Mouse (Mus musculus) heart, embryonic 11.5 days (tissue): ENCODE results near the gene Chga. TPM values are rescaled to one million over a fixed set of nuclear protein-coding genes. Genes with fewer than 3 reads are reported as not detected.

ENCODE experiments used
- ATAC-seq: fragments of 200-750 bp; cut with Nextera tagmentation; replicated peaks from 2 replicates; pipeline ENCODE4 v1.8.0; 2017; ENCODE audit warnings: moderate library complexity; ENCODE audit not compliant: insufficient number of reproducible peaks, low FRiP score, low TSS enrichment
- H3K27ac ChIP-seq: fragments of 300-500 bp; sonication (generic); 2 replicates; pipeline ENCODE4 v1.5.1; 2014; ENCODE audit warnings: mild to moderate bottlenecking, low read depth, low read length
- H3K27me3 ChIP-seq: fragments of 300-500 bp; sonication (generic); 2 replicates; pipeline ENCODE4 v1.6.1; 2014; ENCODE audit warnings: mild to moderate bottlenecking, low read length, mixed read lengths; ENCODE audit not compliant: control insufficient read depth, insufficient read depth
- H3K36me3 ChIP-seq: fragments of 300-500 bp; sonication (generic); 2 replicates; pipeline ENCODE4 v1.6.1; 2014; ENCODE audit warnings: mild to moderate bottlenecking, low read length, moderate library complexity, mixed read lengths; ENCODE audit not compliant: control insufficient read depth, insufficient read depth
- H3K4me1 ChIP-seq: fragments of 300-500 bp; sonication (generic); 2 replicates; pipeline ENCODE4 v1.6.1; 2014; ENCODE audit warnings: low read length; ENCODE audit not compliant: control insufficient read depth, insufficient read depth
- H3K4me2 ChIP-seq: fragments of 300-500 bp; sonication (generic); 2 replicates; pipeline ENCODE4 v1.6.1; 2014; ENCODE audit warnings: mild to moderate bottlenecking, moderate library complexity
- H3K4me3 ChIP-seq: fragments of 300-500 bp; sonication (generic); 2 replicates; pipeline ENCODE4 v1.5.1; 2014; ENCODE audit warnings: low read depth, low read length
- H3K9ac ChIP-seq: fragments of 300-500 bp; sonication (generic); 2 replicates; pipeline ENCODE4 v1.6.1; 2014; ENCODE audit warnings: mild to moderate bottlenecking, low read depth, low read length, moderate library complexity
- H3K9me3 ChIP-seq: fragments of 300-500 bp; sonication (generic); replicated peaks from 2 replicates; pipeline ENCODE4 v1.6.1; 2016; ENCODE audit warnings: low read length; ENCODE audit not compliant: control insufficient read depth
- WGBS: fragments of 180-500 bp; shearing (Covaris S2); extraction: QIAGEN DNeasy Blood & Tissue Kit; methylation state at CpG from one replicate; pipeline ENCODE4 v1.1.7; 2014; ENCODE audit not compliant: insufficient replicate concordance; 5-methylcytosine and 5-hydroxymethylcytosine counted together
- polyA plus RNA-seq: library from polyadenylated mRNA; unstranded; fragments of >200 nt; fragmentation: Nextera tagmentation; extraction: Ambion mirVana; gene quantifications from 2 replicates; pipeline ENCODE4 v1.2.1, GENCODE M21; 2014

Chga gene
- polyA plus RNA-seq, 1 experiment from 2014 or later, result 0.27 TPM

DNA sequence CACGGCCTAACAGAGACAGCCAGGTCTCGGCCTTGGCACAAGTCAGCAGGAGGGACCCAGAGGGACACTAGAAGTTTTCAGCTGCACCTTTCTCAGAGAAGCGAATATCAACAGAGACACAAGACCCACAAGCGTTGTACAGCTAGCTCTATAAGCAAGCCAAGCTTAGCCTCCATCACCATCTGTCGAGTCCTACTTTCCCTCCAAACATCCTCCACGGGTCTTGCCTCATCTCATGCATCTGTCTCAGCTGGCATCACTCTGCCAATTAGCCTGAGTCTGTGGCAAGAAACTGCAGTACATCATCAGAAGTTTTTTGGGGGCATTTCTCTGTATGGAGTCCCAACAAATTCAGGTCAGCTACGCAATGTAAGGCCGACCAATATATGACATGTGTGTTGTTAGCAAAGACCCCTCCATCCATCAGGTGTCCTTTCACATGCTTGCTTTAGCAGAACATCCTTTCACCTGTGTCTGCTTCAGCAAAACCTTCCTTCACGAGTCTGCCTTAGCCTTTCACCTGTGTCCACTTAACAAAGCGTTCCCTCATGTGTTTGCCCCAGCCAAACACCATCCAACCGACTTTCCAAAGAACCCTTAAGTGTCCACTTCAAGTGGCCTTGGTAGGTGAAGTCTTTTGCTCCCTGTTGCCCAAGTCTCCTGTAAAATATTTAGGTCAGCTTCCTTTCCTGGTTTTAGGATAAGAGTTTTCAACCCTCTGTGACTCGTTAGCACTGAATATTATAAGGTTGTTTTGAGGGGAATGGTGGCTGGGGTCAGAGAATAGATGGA is 34.6 kb upstream of the Chga start:
- 77% methylated on average over 12 of the region's 12 CpGs for WGBS
- Histone ChIP-seq H3K27me3 (no peaks in the 10 kb centered on the region), H3K36me3 (no peaks in the 10 kb centered on the region), H3K4me3 (no peak overlapping the region), H3K4me1 (no peaks in the 10 kb centered on the region), H3K27ac (no peak overlapping the region), H3K4me2 (no peak overlapping the region), H3K9me3 (no peaks in the 10 kb centered on the region), H3K9ac (no peak overlapping the region)
- ATAC-seq, result no peak

DNA sequence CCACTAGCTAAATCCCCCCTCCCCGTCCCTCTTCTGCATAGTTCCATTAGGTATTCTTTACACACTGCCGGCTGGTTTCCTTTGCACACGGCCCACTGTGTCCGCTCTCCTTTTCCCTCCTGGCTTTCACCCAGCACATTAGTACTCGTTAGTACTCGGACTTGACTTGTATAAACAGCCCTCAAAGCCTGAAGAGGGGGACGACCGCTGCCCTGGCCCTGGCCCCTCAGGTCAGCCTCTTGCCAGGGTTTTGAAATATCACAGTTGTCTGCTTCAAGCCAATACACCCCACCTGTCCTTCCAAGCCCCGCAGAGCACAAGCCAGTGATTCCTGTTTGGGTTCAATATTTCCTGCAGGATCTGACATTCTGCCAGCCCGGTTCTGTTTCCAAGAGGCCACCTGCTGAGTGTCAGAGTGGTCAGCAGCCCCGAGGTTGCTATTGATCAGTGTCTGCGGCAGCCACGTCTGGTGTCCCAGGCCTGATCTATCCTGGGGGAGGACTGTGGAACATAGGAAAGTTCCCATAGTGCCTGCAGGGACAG is 32.9 kb upstream of the Chga start:
- WGBS, result 46% methylated on average over 13 of the region's 13 CpGs
- no peaks in the 10 kb centered on the region for H3K4me1 ChIP-seq
- H3K9me3 ChIP-seq, result no peaks in the 10 kb centered on the region
- no peak overlapping the region for H3K9ac ChIP-seq
- ATAC-seq, result no peak
- 0 out of 2 replicates have a peak, but pooled peaks cover 3% of the 10 kb centered on the region for H3K27me3 ChIP-seq
- H3K4me3 ChIP-seq, result no peak overlapping the region
- no peaks in the 10 kb centered on the region for H3K36me3 ChIP-seq
- H3K27ac ChIP-seq, result no peak overlapping the region
- H3K4me2 ChIP-seq, result no peak overlapping the region

DNA sequence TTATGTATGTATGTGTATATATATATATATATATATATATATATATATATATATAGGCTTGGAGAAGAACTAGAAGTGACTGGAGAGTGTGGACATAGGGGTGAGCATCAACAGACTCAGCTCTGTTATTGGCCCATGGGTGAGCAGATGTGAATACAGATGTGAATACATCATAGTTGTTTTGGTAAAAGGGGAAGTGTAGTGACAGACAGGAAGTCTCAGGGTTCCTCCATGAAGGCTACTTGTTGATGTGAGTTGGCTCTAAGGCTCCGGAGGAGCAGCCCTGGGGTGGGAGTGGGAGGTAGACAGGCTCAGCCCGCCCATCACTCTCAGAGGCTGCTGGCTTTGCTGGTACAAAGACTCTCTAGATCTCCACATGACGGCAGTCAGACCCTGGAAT is 30.6 kb upstream of the Chga start:
- 59% methylated on average over 3 of the region's 3 CpGs for WGBS
- 0 out of 2 replicates have a peak, but pooled peaks cover 3% of the 10 kb centered on the region for H3K27me3 ChIP-seq

DNA sequence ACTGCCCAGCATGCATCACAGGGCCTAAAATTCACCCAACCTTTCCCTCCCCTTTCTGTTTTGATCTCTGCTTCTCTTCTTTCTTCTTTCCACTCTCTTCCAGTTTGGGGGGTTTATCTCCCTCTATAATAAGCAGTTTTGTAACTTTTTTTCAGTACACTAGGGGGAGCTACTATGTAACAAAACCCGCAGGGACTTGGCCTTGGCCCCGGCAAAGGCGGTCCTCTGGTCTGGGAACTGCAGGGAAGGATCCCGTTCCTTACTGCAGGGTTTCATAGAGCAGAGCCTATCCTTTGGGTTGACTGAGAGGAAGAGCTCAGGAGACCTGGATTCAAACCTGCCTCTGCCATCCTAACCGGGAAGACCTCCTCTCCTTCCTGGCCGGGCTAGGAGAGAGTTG is 30.0 kb upstream of the Chga start:
- WGBS, result 15% methylated on average over 6 of the region's 6 CpGs
- Histone ChIP-seq H3K27me3 (0 out of 2 replicates have a peak, but pooled peaks cover 3% of the 10 kb centered on the region), H3K27ac (no peak overlapping the region), H3K4me1 (no peaks in the 10 kb centered on the region), H3K9ac (no peak overlapping the region), H3K4me3 (no peak overlapping the region), H3K36me3 (no peaks in the 10 kb centered on the region), H3K4me2 (no peak overlapping the region), H3K9me3 (no peaks in the 10 kb centered on the region)
- ATAC-seq, result no peak

More for the DNA sequence above, 30.6 kb upstream of the Chga start:
- H3K4me1 ChIP-seq, result no peaks in the 10 kb centered on the region
- H3K4me3 ChIP-seq, result no peak overlapping the region
- H3K9me3 ChIP-seq, result no peaks in the 10 kb centered on the region
- H3K9ac ChIP-seq, result no peak overlapping the region
- ATAC-seq, result no peak
- H3K27ac ChIP-seq, result no peak overlapping the region
- H3K4me2 ChIP-seq, result no peak overlapping the region
- H3K36me3 ChIP-seq, result no peaks in the 10 kb centered on the region

DNA sequence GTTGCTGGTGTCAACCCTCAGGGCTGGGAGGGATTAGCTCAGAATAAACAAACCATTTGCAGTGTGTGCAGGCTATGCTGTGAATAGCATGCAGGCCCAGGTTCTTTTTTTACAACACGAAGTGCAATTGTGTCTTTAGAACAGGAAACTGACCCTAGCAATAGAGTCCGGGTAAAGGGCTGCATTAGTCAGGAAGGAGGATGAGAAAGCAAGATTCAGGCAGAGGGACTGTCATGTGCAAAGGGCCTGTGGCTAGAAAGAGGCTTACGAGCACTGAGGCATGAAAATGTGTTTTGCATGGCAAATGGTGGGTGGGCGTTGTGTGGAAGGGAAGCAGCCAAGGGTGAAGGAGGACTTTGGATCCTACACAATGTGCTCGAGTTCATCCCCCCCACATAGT is 26.8 kb upstream of the Chga start:
- Histone ChIP-seq H3K27ac (no peak overlapping the region), H3K9me3 (no peaks in the 10 kb centered on the region), H3K36me3 (no peaks in the 10 kb centered on the region), H3K4me3 (no peak overlapping the region), H3K9ac (no peak overlapping the region), H3K4me1 (no peaks in the 10 kb centered on the region), H3K27me3 (0 out of 2 replicates have a peak, but pooled peaks cover 3% of the 10 kb centered on the region), H3K4me2 (no peak overlapping the region)
- 75% methylated on average over 5 of the region's 5 CpGs for WGBS
- ATAC-seq, result no peak

DNA sequence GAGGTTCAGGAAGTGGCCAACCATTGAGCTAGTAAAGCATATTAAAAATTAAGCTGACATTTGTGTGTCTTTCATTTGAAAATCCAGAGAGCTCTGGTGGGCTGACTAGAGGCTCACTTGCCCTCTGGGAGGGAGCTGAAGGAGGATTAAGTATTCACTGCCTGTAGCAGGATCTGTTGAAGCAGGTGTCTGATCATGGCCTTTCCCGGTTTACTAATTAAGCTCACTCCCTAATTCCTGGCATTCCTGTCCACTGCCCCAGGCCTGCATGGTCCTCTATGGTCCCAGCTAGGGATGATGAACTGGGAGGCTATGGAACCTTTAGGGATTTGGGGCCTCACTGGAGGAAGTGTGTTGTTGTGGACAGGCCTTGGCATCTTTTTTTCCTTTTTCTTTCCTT is 19.0 kb upstream of the Chga start:
- Histone ChIP-seq H3K9ac (no peak overlapping the region), H3K4me1 (no peaks in the 10 kb centered on the region)

DNA sequence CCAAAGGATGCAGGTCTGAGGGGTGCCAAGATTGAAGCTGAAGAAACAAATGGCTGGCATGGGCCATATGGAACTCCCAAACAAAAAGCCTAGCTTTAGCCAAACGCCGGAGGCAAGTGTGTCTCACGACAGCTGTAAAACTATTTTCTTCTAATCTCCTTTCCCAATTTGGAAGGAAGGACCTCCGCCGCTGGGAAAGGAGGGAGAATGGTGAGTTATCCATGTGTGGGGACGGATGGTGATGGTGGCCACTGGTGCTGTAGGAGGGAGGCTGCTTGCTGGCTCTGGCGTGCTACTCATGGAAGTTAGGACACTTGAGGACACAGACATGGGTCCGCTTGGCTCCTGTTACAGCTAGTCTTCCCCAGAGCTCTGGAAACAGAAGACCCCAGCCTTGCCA is 14.5 kb upstream of the Chga start:
- WGBS, result 56% methylated on average over 8 of the region's 8 CpGs
- Histone ChIP-seq H3K36me3 (no peaks in the 10 kb centered on the region), H3K4me1 (no peaks in the 10 kb centered on the region), H3K27me3 (no peaks in the 10 kb centered on the region; the same call in 1 of the 2 replicates), H3K27ac (no peak overlapping the region), H3K9ac (no peak overlapping the region), H3K4me2 (no peak overlapping the region), H3K9me3 (no peaks in the 10 kb centered on the region), H3K4me3 (no peak overlapping the region)
- no peak for ATAC-seq

More for the DNA sequence above, 19.0 kb upstream of the Chga start:
- 59% methylated on average over 1 of the region's 1 CpGs for WGBS
- no peak overlapping the region for H3K4me3 ChIP-seq
- H3K9me3 ChIP-seq, result no peaks in the 10 kb centered on the region
- no peaks in the 10 kb centered on the region for H3K36me3 ChIP-seq
- no peak overlapping the region for H3K27ac ChIP-seq
- no peak overlapping the region for H3K4me2 ChIP-seq
- H3K27me3 ChIP-seq, result no peaks in the 10 kb centered on the region
- no peak for ATAC-seq

DNA sequence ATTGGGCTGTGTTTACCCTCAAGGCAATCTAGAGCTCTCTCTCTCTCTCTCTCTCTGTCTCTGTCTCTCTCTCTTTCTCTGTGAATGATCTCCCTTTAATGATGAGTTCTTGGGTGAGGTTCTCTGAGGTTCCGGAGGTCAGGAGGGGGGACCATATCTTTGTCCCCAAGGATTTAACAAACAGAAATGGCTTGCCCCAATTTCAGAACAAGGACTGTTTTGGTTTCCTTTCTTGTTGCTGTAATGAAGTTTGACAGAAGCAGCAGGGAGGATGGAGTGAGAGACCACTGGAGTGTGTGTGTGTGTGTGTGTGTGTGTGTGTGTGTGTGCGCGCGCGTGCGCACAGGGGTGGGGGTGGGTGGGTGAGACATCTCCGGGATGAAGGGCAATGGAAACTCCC is 13.6 kb upstream of the Chga start:
- no peaks in the 10 kb centered on the region for H3K9me3 ChIP-seq
- H3K4me2 ChIP-seq, result no peak overlapping the region
- H3K4me1 ChIP-seq, result no peaks in the 10 kb centered on the region
- no peaks in the 10 kb centered on the region; the same call in 1 of the 2 replicates for H3K27me3 ChIP-seq
- no peak overlapping the region for H3K4me3 ChIP-seq
- no peaks in the 10 kb centered on the region for H3K36me3 ChIP-seq
- H3K27ac ChIP-seq, result no peak overlapping the region
- no peak for ATAC-seq
- WGBS, result 91% methylated on average over 7 of the region's 7 CpGs
- H3K9ac ChIP-seq, result no peak overlapping the region

DNA sequence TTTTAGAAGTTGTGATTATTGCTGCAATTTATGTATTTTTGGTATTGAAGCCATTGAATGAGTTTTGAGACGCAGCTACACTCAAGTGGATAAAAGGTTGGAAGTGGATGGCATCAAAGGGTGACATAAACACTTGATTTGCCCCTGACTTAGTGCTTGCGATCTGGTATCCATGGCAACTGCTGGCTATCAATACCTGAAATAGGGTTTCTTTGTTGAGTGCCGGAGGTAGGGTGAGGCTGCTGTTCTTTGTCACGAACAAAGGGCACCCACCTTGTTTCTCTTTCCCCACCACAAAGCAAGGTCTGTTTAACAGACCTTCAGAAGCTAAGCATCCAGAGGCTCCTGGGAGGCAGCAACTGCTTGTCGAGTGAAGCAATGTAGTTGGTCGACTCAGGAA is 9.6 kb upstream of the Chga start:
- Histone ChIP-seq H3K27me3 (no peaks in the 10 kb centered on the region; the same call in 1 of the 2 replicates), H3K9ac (no peak overlapping the region), H3K27ac (no peak overlapping the region), H3K4me3 (no peak overlapping the region), H3K4me1 (no peaks in the 10 kb centered on the region), H3K9me3 (no peaks in the 10 kb centered on the region), H3K36me3 (no peaks in the 10 kb centered on the region), H3K4me2 (no peak overlapping the region)
- ATAC-seq, result no peak
- 64% methylated on average over 6 of the region's 6 CpGs for WGBS
